Mouse (Mus musculus) layer of hippocampus, adult 6 months (tissue): ENCODE results near the gene Atxn10. TPM values are rescaled to one million over a fixed set of nuclear protein-coding genes. Genes with fewer than 3 reads are reported as not detected.

Experiments
- long read RNA-seq, 2 experiments: library from polyadenylated mRNA; unstranded; transcript quantifications; one replicate each; pipeline ENCODE4 v2.0.0; 2019 to 2020
- polyA plus RNA-seq: library from polyadenylated mRNA; unstranded; fragments of <200 nt; fragmentation: Nextera tagmentation; gene quantifications from 2 replicates; pipeline ENCODE4 v1.2.3, GENCODE M21; 2021

Gene Atxn10
- polyA plus RNA-seq = 321 and 350 TPM in 2 replicates
- long read RNA-seq, experiment 1, transcript Atxn10-201 (12 exons, 1,937 nt) = major isoform, 662 of 771 reads
- long read RNA-seq, experiment 1, partial matches to known transcripts = 101 of 771 reads
- long read RNA-seq, experiment 1, other reads (novel, unspliced or antisense) = 8 of 771 reads
- long read RNA-seq, experiment 2, transcript Atxn10-201 (12 exons, 1,937 nt) = major isoform, 2,051 of 2,120 reads
- long read RNA-seq, experiment 2, partial matches to known transcripts = 36 of 2,120 reads
- long read RNA-seq, experiment 2, other reads (novel, unspliced or antisense) = 33 of 2,120 reads

DNA sequence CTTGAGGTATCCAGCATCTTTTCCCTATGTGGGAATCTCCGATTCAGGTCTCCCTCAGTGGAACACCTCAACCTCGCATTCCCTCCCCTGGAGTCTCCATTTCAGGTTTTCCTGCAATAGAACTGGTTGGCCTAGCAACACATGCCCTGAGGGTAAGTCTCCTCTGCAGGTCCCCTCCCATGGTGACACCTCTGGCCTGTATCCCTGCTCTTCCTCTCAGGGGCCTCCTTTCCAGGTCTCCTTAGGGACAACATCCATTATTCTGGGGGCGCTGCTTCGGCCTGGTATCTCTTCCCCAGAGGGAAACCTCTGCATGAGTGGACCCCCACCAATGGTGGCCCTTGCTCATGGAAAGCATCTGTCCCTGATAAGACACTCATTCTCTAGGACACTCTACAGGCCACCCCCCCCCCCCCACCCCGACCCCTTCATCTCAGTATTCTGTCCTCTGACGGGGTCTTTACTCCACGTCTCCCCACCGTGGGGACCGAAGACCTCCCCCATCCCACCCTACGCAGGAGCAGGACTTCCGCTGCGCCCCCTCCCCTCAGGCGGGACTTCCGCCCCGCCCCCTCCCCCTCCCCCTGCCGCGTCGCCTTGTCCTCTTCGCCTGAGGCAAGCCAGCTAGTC is at the start of gene Atxn10:
Gene Atxn10, plus strand, starts transcription at position 575 of the 630 bp plus-strand sequence.

GRCm38 (mm10) chr15:85503127-85503526 is 167.1 kb downstream of the Atxn10 start, which contains the start of gene 7530416G11Rik:
7530416G11Rik (minus strand) TSS chr15:85503227.

Other genes with a start within 250 kb of the Atxn10 start
- gene Smc1b, start 204.3 kb upstream of the Atxn10 start, polyA plus RNA-seq = 0.05 and 0.08 TPM in 2 replicates
- 0.74 and 1.2 TPM in 2 replicates for gene Ribc2, start 204.2 kb upstream of the Atxn10 start, polyA plus RNA-seq
- gene Fbln1, start 130.3 kb upstream of the Atxn10 start, polyA plus RNA-seq = 17.4 and 19.4 TPM in 2 replicates
- not detected in 2 replicates for gene 7530416G11Rik, start 167.0 kb downstream of the Atxn10 start, polyA plus RNA-seq
- 17.6 and 22.0 TPM in 2 replicates for gene Wnt7b, start 246.2 kb downstream of the Atxn10 start, polyA plus RNA-seq